Mouse (Mus musculus) C2C12 (cell line): Measurements from ENCODE around the gene Snrnp200.
"Not testable (repeated sequence)": the region's sequence is repeated elsewhere in the genome, so short reads cannot be mapped to it uniquely, and the experiment has no call there.

Source experiments
- CEBPB ChIP-seq: IDR thresholded peaks from one replicate; pipeline ENCODE4 v1.6.1; 2011; ENCODE audit warnings: low read depth, mild to moderate bottlenecking, control low read depth, moderate library complexity
- CTCF ChIP-seq: IDR thresholded peaks from one replicate; pipeline ENCODE4 v1.5.1; 2011; ENCODE audit not compliant: control insufficient read depth, insufficient read depth, insufficient read length
- FOSL1 ChIP-seq: IDR thresholded peaks from one replicate; pipeline ENCODE4 v1.8.0; 2011; ENCODE audit warnings: mild to moderate bottlenecking, low read length; ENCODE audit not compliant: poor library complexity, insufficient read depth, severe bottlenecking
- MAX ChIP-seq: IDR thresholded peaks from one replicate; pipeline ENCODE4 v1.6.1; 2011; ENCODE audit warnings: mild to moderate bottlenecking, control low read depth
- MYOD1 ChIP-seq: IDR thresholded peaks from one replicate; pipeline ENCODE4 v1.6.1; 2011; ENCODE audit warnings: low read depth; ENCODE audit not compliant: control insufficient read depth, insufficient read length
- MYOG ChIP-seq: IDR thresholded peaks from one replicate; pipeline ENCODE4 v1.6.1; 2011; ENCODE audit not compliant: control insufficient read depth, insufficient read length; ENCODE audit errors: extremely low read depth
- USF1 ChIP-seq: IDR thresholded peaks from one replicate; pipeline ENCODE4 v1.6.1; 2011; ENCODE audit warnings: low read depth, mild to moderate bottlenecking, control low read depth, moderate library complexity

DNA sequence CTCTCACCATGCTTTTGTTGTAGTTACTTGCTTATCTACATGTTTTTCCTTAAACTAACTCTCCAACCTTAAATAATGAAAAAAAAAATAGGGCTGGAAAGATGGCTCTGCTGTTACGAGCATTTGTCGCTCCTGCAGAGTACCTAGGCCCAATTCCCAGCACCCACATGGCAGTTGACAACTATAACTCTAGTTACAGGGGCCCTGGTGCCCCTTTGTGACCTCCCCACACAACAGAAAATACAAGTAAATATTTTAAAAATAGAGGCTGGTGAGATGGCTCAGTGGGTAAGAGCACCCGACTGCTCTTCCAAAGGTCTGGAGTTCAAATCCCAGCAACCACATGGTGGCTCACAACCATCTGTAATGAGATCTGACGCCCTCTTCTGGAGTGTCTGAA, 2.2 kb upstream of the Snrnp200 start:
- not testable (repeated sequence) for TF ChIP-seq CTCF, FOSL1, MAX, USF1, MYOD1, CEBPB, MYOG
